Mouse (Mus musculus): ENCODE measurements around the gene Ubr2.

The Ubr2 gene

DNA sequence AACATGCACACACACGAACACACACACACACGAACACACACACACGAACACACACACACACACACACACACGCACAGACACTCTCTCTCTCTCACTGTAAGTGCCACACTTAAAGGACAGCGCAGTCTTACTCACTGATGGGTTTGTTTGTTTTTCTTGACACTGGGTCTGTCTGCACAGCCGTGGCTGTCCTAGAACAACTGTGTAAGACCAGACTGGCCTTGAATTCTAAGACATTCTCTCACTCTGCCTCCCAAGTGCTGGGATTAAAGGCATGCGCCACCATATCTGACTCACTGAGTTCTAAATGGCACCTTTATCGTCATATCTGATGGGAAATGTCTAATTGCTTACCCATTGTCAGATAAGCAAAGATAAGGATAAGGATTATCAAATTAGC is 7.1 kb downstream of the Ubr2 start:
- no peak for DNase-seq (ENCODE audit: low spot score)

GRCm38 (mm10) chr17:47002401-47002800 is 8.0 kb downstream of the Ubr2 start:
- DNase-seq (ENCODE audit: low spot score), result no peak

GRCm38 (mm10) chr17:46998840-46999239 is 11.5 kb downstream of the Ubr2 start:
- no peak for DNase-seq (ENCODE audit: low spot score)

GRCm38 (mm10) chr17:46996484-46996883 is 13.9 kb downstream of the Ubr2 start:
- DNase-seq (ENCODE audit: low spot score), result no peak

DNA sequence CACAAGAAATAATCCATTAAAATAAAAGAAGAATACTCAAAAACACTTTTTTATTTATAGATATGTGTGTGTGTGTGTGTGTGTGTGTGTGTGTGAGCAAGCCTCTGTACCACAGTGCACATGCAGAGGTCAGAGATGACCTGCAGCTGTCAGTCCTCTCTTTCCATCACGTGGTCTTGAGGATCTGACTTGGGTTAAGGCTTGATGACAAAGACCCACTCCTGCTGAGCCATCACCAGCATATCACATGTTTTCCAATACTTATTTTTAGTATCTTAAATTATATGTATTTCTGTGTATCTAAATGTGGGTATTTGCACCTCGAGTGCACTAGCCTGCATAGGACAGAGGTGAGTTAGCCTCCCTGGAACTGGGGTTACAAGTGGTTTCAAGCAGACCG is 14.7 kb downstream of the Ubr2 start:
- no peak for DNase-seq (ENCODE audit: low spot score)

DNA sequence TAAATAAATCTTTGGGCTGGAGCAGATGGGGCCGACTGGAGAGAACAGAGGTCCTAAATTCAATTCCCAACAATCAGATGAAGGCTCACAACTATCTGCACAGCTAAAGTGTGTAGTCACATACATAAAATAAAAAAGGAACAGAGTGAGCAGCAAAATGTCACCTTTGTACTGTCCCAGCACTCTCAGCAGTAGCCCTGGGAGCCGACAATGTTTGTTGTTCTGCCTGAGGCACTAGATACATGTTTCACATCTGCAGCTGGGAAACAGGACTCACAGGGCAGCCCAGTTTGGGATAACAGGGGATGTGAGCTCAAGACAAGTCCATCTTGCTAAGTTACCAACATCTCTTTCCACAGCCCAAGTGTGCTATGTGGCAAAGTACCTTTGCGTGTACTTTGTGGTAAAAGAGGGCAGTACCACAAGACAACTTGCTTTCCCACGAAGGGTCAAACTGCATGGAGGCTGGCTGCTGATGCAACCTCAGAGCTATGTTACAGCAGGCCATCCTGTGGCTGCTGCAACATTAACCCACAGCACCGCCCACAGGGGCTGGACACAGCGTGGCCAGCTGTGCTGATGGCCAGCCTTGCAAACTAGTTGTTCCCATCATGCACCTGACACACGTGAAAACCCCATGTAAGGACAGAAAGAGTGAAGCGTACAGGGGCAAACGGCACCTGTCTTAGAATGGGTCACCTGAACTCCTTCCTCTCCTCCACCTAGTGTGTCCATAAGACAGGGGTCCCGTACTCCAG is 15.5 kb downstream of the Ubr2 start:
- no peak for DNase-seq (ENCODE audit: low spot score)

GRCm38 (mm10) chr17:46993625-46994024 is 16.7 kb downstream of the Ubr2 start:
- DNase-seq (ENCODE audit: low spot score), result no peak

DNA sequence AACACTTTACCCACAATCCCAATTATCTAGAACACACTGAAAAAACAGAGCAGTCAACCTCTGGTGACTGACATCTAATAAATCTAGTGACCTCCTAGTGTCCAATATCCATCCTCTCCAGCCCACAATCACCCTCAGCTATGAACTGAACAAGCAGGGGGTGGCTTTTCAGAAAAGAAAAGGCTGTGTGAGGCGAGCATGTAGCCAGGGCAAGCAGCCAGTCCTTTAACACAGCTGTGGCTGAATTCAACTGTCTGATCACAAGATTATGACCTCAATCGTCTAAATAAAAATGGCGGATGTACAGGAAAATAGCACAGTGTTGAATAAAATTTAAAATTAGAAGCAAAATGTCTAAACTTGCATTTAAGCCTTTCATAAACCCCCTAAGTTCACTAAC is 22.7 kb downstream of the Ubr2 start:
- peak; percentile 57 for DNase-seq (ENCODE audit: low spot score)

GRCm38 (mm10) chr17:46980050-46980449 is 30.3 kb downstream of the Ubr2 start:
- DNase-seq (ENCODE audit: low spot score), result no peak

DNA sequence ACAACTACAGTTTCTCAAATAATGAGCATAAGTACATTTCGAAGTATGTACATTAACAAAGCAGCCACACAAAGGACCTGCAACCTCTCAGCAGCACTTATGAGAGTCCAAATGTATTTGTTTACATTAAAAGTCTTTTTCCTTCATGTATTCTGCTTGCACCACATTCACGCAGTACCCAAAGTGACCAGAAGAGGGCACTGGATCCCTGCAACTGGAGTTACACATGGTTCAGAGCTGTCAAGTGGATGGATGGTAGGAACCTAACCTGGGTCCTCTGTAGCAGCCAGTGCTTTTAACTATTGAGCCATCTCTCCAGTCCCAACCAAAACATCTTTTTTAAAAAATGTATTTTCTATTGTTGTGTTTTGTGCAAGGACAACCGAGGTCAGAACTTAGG is 35.2 kb downstream of the Ubr2 start:
- peak; percentile 53 for DNase-seq (ENCODE audit: low spot score)

DNA sequence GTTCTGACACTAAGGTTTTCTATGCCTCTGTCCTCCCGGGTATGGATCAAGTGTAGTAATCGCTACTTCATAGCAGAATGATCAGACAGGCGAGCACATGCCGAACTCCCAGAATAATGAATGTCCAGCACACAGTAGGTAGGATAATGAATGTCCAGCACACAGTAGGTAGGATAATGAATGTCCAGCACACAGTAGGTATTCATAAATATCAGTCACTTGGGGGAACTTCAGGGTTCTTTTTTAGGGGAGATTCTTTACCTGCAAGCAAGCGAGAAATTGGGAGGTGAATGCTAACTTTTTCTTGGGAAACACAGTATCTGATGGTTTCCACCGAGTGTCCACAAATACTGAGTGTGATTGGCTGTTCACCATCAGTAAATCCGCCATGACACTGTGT is 37.8 kb downstream of the Ubr2 start:
- no peak for DNase-seq (ENCODE audit: low spot score)

DNA sequence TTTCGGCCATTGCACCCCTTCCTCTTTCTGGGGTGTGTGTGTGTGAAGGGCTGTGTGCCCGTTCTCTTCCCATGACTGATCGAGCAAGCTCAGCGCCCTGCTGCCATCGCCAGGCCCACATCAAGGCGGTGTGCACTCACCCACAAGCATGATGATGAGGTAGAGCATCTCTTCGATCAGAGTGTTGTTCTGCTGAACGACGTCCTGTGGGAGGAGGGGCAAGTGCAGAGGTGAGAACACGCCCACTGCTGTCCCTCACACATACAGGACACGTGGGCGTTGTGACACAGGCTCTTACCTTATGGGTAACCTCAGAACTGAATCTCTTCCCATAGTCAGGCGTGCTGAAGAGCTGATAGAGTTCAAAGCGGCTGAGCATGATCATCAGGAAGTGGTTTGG is 43.5 kb downstream of the Ubr2 start:
- no peak for DNase-seq (ENCODE audit: low spot score)

DNA sequence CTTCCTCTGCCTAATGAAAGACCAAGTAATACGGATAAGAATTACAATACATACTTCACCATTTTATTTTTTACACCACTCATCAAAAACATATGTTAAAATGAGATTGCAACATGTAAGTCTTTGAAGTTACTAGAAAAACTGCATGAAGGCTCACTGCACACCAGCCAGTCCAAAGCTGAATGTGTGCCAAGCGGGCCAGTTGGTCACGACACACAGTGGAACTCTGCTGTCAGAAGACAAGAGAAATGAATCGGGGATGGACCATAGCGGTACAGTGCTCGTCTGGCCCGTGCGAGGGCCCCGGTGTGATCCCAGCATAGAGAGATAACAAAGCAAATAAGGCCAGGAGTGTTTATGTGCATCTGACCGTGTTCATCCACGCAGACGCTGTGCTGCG is 47.2 kb downstream of the Ubr2 start:
- no peak for DNase-seq (ENCODE audit: low spot score)

DNA sequence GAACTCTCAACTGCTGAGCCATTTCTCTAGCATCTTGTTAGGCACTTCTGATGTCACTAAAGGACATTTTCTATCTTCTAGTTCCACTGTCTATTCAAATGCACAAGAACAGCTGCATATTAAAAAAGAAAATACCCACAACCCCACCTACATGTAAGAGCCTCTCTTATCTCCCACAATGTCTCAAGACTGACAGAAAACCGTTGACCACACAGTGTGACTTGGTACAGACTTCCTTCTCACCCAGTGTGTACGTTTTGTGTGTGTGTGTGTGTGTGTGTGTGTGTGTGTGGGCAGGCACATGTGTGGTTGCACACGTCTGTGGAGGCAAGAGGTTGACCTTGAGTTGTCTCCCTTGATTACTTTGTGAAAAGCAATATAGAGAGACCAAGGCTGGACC is 48.2 kb downstream of the Ubr2 start:
- DNase-seq (ENCODE audit: low spot score), result no peak

DNA sequence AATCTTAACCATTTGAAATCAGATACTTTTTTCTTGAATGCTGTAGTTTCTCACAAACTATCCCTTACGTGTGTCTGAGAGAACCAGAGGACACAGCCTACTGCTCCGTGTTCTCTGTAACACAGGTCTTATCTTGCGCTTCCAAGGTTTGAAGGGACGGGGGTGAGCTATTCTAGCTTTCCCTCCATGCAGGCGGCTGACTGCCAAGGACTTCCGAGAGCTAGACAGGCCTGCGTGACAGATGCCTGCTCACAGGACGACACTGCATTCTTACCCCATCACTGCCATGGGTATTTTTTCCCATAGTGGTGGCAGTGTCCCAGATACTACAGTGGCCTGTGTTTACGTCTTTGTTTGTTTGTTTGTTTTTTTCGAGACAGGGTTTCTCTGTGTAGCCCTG is 50.1 kb downstream of the Ubr2 start:
- DNase-seq (ENCODE audit: low spot score), result no peak

GRCm38 (mm10) chr17:46958045-46958444 is 52.3 kb downstream of the Ubr2 start:
- no peak for DNase-seq (ENCODE audit: low spot score)

DNA sequence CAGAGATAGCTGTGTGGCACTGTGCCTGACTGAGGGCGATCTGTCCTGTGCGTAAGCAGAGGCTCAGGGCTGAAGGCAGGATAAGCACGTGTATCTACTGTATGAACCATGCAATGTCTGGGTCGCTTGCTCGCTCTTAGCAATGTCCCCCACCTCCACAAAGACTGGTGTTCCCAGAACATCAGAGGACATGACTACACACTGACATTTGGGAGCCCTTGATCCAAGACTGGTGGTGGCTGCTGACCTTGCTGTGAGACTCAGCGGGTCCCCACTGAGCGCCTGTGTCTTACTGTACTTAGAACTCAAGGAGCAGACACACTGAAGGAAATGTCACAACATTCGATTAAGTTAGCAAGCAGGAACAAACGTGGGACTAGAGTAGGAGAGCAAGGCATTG is 64.1 kb downstream of the Ubr2 start:
- no peak for DNase-seq (ENCODE audit: low spot score)

DNA sequence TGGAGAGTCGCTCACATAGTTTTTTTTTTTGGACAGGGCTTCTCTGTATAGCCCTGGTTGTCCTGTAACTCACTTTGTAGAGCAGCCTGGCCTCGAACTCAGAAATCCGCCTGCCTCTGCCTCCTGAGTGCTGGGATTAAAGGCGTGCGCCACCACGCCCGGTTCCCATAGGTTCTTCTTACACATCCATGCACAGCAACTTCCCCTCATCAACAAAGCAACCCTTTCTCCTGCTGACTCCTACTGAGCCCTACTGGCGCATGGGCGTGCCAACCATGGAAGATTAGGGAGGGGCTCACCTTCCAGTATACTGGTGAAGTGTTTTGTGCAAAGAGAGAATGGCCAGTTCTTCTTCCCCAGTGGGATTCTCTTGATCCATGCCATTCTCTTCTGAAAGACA is 67.9 kb downstream of the Ubr2 start:
- no peak for DNase-seq (ENCODE audit: low spot score)

GRCm38 (mm10) chr17:46940461-46940860 is 69.9 kb downstream of the Ubr2 start:
- no peak for DNase-seq (ENCODE audit: low spot score)

GRCm38 (mm10) chr17:46933557-46934348 is 76.6 kb downstream of the Ubr2 start:
- DNase-seq (ENCODE audit: low spot score), result peak; percentile 53

GRCm38 (mm10) chr17:46932961-46933360 is 77.4 kb downstream of the Ubr2 start:
- no peak for DNase-seq (ENCODE audit: low spot score)

GRCm38 (mm10) chr17:46929897-46930296 is 80.5 kb downstream of the Ubr2 start:
- no peak for DNase-seq (ENCODE audit: low spot score)

DNA sequence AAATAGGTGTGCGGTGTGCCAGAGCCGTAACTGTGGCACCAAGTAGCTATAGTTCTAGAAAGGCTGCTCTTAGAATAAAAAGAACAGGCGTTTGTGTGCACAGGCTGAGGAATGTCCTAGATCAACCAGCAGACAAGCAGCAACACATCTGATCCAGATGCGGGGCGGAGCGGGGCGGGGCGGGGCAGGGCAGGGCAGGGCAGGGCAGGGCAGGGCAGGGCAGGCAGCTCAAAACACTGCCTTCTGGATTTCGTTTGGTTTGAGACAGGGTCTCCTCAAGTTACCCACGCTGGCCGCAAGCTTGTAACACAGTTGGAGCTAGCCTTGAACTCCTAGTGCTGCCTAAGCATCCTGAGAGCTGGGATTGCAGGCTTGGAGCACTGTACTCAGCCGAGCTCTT is 81.1 kb downstream of the Ubr2 start:
- DNase-seq (ENCODE audit: low spot score), result no peak

DNA sequence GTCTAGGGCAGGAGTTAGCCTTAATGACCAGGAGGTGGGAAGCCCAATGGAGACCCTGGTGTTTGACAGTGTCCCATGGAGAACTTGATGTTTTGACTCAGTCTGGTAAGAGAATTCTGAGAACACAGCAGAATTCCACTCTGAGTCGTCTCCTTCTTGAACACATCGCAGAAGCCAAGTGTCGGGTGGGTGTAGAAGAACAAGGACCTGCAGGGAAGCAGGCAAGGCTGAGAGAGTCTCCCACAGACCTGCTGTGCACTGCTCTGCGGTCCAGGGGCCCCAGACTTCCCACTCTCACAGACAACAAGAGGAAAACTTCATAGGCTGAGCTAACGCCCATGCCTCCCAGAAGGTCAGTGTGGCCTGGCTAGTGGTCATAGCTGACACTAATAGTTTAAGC is 82.6 kb downstream of the Ubr2 start:
- no peak for DNase-seq (ENCODE audit: low spot score)
